Mouse (Mus musculus) brain, embryonic 14.5 days (tissue): ENCODE measurements around the gene Kcnq1.

Source experiments
- CTCF ChIP-seq: fragments of 200-500 bp; IDR thresholded peaks from 2 replicates; pipeline ENCODE4 v1.5.1; 2012; ENCODE audit warnings: inconsistent platforms, mild to moderate bottlenecking, moderate library complexity, borderline replicate concordance; ENCODE audit not compliant: insufficient read depth, insufficient read length; ENCODE audit errors: extremely low read depth
- POLR2A ChIP-seq: fragments of 200-500 bp; IDR thresholded peaks from 2 replicates; pipeline ENCODE4 v1.6.1; 2012; ENCODE audit warnings: mild to moderate bottlenecking, inconsistent platforms, borderline replicate concordance; ENCODE audit not compliant: poor library complexity, insufficient read depth, insufficient read length, severe bottlenecking; ENCODE audit errors: extremely low read depth

GRCm38 (mm10) chr7:143444580-143444954 lies 338.4 kb downstream of the Kcnq1 start:
- TF ChIP-seq POLR2A = no peak
- no peak for TF ChIP-seq CTCF
